Mouse (Mus musculus) liver, adult (tissue): ENCODE measurements around the gene M6pr.

Experiments
- GATA4 ChIP-seq: IDR thresholded peaks from 2 replicates; pipeline ENCODE4 v1.6.1; 2014; ENCODE audit warnings: mild to moderate bottlenecking, low read length; ENCODE audit not compliant: insufficient replicate concordance

The M6pr gene

DNA sequence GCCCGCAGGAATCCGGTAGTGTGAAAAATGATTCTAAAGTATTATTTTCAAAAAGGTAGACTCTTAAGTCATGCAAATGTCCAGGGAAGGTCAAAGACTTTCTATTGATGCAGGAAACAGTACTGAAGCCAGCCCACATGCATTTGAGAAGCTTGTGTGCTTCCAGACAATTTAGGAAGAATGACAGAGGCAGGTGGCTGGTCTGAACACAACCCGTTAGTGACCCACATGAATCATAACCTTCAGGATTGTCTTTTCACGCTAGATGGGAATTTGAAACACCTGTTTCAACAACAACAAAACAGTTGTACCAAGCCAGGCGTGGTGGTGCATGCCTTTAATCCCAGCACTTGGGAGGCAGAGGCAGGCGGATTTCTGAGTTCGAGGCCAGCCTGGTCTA is 37.9 kb downstream of the M6pr start:
- TF ChIP-seq GATA4, result no peak

- no peak for TF ChIP-seq GATA4
These were observed 47.4 kb downstream of the M6pr start for GRCm38 (mm10) chr6:122355909-122356308.

GRCm38 (mm10) chr6:122357089-122357488 is 48.6 kb downstream of the M6pr start:
- no peak for TF ChIP-seq GATA4

GRCm38 (mm10) chr6:122365706-122366105 is 57.2 kb downstream of the M6pr start:
- no peak for TF ChIP-seq GATA4

DNA sequence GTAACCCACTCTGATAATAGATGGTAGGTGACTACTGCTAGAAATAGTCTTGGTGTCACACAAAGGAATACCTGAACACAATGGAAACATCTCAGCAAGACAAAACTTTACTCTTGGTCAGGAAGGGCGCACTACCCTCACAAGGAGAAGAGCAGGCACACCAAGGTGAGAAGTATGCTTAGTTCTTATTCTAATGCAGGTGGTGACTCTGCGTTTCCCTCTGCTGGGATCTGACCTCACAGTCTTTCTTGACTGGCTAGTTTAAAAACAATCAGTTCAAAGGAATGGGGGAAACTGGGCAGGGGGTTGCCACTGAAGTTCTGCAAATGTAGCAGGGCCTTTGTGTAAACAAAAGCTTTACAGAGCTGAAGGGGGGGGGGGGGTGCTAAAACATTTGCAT is 57.8 kb downstream of the M6pr start:
- TF ChIP-seq GATA4, result no peak

DNA sequence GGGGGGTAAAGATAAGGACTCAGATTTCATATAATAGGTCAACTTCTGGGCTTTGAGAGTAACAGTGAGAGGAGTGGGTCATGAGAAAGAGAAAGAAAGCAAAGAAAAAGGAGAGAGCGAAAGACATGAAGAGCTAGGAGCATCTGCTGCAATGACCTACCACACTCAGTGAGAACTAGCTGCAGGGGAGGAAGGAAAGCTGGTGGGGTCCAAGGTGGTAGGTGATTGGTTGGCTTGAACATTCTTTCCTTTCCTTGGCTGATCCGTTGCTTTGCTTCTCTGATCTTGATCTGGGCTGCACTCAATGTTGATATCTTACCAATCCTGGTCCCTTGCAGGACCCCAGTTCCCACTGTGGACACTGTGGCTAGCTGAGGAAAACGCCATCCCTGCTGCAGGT is 58.5 kb downstream of the M6pr start:
- no peak for TF ChIP-seq GATA4
